Mouse (Mus musculus) ES-CJ7 (cell line): ENCODE data around the gene Tat.
A peak's percentile ranks its signal among the peaks of the same experiment; 100 is the strongest.
"Not testable (repeated sequence)": the region's sequence is repeated elsewhere in the genome, so short reads cannot be mapped to it uniquely, and the experiment has no call there.

ENCODE experiments used
- DNase-seq: peaks from one replicate; pipeline ENCODE4 v3.0.0; 2011; ENCODE audit warnings: low read depth, low spot score

Tat gene

DNA sequence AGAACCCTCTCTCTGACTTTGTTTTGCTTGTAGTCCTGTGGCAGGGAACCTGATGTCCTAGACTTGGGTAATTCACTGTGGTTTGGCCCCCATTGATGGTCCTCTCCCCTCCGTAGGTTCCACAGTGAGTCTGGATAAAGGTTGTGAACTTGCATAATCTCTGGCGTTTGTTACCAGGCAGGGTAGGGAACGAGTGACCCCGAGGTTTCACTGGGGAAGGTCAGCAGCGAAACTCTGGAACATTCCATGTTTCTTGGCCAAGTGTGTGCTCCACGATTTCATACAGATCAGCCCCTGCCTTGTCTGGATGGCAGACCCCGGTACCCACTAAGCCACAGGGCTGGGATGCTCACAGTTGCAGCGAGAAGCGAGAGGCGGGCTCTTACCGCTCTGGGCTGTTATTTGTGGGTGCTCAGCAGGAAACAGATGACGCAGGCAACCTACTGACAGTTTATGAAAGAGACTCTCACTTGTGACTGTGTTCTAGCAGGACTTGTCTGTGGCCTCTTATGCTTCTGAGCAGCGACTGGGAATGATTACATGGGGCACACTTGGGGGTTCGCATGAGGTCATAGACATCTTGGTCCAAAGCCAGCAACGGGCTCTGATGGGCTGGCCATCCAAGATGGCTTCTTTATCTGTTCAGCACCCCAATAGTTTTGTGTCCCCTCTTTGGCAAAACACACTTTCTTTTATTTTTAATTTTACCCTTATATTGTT is 7.7 kb upstream of the Tat start:
- DNase-seq = no peak

DNA sequence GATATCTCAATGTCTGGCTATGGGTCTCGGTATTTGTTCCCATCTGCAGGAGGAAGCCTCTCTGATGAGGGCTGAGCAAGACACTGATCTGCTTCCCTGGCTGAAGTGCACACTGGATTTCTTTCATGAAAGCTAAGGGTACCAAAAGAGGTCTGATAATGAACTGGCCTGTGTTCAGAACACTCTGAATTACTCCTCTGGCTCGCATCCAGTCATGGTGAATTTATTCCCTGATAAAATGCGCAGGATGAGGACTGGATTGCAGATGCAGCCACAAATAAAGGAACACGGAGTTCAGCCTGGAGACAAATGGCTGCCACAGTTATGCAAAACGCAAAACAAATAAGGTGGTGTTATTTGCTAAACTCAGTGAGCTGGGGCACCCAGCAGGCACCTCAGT is 6.3 kb upstream of the Tat start:
- no peak for DNase-seq

DNA sequence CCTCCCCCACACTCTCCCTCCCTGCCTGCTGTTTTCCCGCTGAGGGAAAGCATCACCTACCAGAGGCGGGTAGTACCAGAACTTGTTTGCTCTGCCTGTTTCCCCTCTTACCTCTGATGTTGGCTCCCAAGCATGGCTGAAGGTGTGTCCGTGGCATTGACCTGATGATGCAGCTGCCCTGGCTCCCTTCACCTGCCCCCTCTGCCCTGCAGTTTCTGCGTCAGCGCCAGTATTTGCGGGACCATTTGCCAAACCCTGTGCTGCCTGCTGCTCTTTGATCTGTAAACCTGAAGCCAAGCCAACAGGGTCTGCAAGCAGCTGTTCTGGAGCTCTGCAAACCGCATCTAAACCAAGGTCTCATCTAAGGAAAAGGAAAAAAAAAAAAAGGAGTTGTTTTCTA is 3.9 kb upstream of the Tat start:
- no peak for DNase-seq

DNA sequence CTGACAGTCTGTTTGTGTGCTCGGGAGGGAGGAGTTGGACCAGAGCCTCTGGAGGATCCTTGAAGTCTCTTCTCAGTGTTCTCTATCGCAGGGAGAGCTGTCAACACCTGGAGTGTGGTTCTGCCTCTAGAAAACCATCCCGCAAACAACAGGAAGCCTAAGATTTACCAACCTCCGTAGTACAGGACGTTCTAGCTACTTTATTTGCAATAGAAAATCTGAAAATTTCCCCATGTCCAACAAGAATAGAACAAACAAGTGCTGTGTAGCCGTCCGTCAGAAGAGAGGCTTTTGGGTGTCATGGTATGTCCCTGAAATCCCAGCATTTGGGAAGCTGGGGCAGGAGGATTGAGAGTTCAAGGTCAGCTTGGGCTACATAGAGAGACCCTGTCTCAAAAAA is 2.5 kb upstream of the Tat start:
- no peak for DNase-seq

DNA sequence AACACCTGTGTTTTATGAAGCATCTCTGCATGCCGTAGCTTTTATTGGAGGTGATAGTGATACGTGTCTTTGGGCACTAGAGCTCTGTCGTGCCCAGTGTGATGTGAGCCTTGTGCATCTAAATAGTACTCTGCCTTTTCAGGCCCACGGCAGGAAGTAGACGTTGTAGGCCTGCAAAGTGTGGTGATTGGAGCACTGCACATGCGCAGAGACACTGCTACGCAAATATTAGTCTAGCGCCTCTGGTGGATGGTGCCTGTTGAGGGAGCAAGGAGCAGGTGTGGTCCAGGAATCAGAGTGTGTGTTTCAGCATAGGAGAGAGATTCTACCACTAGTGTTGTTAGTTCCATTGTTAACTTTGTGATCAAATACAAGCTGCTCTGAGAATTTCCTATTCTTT is 1.1 kb upstream of the Tat start:
- no peak for DNase-seq

DNA sequence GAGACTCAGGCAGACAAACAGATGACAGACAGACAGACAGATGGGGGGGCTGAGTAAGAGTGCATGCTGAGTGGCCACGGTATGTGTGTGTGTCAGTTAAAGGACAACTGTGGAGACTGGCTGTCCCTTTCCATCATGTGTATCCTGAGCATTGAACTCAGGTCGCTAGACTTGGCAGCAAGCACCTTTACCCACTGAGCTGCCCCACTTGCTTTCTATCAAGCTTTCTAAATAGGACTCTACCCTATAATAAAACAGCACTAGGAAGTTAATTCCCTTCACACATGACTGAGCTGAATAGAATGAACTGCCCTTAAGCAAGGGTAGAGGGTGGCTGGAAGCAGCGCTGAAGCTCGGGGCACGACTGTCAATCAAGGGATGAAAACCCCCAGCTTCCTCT is 1.9 kb downstream of the Tat start:
- no peak for DNase-seq

DNA sequence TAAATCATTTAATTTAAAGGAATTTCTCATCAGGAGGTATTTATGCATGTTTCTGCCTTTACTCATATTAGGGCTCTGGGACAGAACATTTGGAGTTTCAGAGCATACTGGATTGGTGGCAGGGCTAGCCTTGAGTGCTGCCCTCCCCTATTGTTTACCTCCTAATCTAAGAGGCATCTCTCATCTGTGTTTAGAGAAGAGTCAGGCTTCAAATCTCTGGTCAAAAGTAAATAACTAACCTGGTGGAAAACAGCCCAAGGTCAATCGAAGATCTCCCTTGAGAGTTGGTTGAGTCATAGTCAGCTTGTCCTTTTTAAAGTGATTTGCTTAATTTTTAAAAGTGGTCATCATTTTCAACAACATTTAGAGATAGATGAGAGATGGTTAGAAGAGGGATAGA is 2.7 kb downstream of the Tat start:
- DNase-seq = no peak

DNA sequence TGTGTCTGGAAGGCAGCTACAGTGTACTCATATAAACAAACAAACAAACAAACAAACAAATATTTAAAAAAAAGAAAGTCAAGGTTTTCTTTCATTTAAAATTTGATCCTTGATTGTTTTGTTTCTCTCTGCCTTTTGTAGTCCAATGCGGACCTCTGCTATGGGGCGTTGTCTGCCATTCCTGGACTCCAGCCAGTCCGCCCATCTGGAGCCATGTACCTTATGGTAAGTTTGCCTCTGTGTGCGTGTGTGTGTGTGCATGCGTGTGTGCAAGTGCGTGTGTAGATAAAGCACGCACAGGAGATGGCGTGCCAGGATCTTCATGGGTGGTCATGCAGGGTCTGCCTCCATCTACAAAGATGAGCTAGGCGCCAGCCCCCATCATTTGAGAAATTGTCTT is 7.1 kb downstream of the Tat start:
- DNase-seq = no peak

DNA sequence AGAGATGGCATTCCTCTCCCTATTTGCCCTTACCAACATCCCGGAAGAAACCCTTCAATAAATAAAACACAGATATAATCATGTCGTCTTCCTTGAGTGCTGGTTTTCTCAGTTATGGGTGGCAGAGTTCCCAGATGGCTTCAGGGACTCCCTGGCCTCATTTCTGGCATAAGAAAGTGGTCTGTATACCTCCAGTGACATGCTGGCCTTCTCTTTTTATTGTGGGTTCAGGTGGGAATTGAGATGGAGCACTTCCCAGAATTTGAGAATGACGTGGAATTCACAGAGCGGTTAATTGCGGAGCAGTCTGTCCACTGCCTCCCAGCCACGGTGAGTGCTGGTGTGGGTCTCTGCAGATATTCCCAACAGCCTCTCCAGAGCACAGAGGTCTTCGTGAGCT is 7.8 kb downstream of the Tat start:
- no peak for DNase-seq

DNA sequence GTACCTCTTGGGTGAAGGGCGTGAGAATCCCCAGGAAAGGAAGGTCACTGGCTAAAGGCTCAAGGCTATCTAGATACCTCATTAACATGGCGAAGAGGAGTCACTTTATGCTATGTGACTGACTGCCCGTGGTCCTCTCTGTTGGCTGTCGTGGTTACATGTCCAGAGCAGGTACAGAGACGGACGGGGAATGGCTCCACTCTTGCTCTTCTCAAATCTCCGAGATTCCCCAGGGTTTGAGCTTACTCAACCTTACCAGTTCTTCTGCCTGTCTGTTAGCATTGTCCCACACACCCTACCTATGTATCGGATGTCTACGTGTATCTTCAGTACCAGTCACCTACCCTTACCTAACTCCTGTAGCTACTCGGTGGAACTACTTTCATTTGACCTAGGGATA is 9.7 kb downstream of the Tat start:
- DNase-seq = no peak

DNA sequence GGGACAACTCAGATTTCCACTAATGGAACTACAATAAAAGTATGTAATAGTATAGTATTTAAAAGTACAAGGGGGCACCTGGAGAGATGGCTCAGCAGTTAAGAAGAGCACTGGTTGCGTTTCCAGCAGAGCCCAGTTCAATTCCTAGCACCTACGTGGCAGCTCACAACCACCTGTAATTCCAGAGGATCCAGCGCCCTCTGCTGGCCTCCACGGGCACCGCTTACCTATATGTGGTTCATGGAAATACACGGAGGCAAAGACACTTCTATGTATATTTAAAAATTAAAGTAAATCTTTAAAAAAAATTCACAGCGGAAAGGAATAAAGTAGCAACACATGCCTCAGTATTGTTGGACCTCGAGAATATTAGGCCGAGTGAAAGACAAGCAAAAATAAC is 12.7 kb downstream of the Tat start:
- peak; percentile 79 for DNase-seq

DNA sequence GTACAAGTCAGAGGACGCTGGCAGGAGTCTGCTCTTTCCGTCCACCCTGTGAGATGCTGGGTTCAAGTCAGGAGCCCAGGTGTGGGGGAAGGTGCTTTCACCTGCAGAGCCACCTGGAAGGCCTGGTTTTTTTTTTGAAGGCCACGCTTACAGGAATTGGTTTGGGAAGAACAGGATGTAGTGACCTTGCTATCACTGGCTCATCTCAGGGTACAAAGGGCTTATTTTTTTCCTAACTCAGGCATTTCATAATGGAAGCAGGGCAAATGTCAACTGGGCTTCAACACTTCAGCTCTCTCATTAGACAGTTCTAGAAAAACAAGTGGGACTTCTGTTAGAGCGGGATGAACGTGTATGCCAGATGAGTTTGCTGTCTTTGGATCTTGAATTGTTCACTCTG is 14.1 kb downstream of the Tat start:
- DNase-seq = no peak

DNA sequence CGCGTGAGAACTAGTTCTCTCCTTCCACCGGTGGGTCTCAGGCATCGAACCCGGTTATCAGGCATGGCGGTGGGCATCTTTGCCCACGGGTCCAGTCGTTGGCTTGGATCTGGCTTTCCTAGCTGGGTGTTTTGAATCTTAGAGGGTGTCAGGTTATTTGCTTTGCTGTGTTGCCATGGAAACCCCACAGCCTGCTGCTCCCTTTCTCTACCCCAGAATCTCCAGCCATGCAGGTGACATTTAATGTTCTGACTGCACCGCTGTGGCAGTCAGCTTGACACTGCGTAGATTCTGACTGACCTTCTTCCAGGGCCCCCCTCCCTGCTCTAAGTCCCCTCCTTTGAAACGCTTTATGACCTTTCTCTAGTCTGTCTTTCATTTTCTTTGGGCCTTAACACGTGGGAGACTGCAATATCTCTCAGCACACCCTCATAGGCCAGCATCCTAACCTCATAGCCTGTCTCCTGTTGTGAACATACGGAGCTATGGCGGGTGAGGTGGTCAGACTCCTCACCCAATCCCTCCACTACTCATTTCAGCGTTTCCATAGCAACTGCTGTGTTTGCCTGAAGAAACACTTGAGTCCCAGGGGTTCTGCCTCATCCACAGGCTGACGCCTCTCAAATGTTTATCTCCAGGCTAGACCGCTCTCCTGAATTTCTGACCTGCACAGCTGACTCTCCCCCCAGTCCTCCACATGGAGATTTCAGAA is 16.2 kb downstream of the Tat start:
- DNase-seq = peak; percentile 22

DNA sequence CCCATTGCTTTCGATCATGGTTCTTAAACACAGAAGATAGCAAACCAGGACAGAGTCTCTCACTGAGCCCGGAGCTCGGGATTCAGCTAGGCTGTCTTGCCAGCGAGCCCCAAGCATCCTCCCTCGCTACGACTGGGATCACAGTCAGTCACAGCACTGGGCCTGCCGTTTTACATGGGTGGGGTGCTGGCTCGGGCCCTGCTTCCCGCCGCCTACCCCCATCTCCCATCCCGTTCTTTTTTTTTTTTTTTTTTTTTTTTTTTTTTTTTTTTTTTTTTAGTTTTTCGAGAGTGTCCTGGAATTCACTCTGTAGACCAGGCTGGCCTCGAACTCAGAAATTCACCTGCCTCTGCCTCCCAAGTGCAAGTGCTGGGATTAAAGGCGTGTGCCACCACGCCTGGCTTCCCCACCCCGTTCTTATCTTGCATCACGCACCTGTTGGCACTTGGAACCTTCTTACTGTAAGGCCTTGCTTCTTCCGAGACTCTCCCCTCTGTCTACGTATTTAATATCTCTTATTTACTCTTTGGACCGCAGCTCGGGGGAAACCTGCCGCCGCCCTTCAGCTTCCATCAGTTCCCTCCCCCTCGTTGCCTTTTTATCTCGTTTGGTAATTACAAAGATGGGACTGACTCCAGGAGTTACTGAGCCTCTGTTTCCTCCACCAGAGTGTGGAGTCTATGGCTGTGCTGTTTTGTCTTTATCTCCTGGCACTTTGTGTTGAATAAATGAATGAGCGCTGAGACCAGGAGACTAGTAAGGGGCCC is 18.2 kb downstream of the Tat start:
- DNase-seq = no peak

DNA sequence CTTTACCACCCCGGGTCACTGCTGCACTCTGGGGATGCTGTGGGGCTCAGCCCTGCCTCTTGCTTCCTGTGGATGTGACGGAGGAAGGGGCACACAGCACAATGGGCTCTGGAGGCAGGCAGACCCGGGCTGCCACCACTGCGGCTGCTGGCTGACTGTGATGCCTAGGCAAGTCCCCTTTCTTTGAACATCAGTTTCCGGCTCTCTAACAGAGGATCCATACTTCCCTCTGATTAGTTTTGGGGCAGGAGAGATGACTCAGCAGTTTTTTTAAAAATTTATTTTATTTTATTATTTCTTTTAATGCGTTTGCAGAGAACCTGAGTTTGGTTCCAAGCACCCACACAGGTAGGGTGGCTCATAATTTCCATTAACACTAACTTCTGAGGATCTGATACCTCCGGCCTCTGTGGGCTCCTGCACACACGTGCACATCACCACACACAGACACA is 18.8 kb downstream of the Tat start:
- DNase-seq = peak; percentile 39

DNA sequence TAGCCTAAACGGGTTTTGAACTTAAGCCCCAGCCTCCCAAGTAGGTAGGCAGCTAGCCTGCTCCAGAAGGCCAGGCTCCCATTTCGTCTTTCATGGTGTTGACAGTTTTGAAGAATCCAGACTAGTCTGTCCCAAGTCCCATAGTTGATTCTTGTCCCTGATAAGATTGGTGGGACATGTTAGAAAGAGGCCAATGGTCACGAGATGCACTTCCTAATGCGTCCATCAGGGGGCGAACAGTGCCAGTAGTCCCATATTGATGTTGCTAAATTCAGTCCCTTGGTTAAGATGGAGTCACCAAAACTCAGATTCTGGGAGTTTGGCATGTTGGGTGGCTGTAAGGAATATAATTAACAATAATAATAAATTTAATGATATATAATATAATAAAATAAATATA is 20.6 kb downstream of the Tat start:
- DNase-seq = peak; percentile 81

DNA sequence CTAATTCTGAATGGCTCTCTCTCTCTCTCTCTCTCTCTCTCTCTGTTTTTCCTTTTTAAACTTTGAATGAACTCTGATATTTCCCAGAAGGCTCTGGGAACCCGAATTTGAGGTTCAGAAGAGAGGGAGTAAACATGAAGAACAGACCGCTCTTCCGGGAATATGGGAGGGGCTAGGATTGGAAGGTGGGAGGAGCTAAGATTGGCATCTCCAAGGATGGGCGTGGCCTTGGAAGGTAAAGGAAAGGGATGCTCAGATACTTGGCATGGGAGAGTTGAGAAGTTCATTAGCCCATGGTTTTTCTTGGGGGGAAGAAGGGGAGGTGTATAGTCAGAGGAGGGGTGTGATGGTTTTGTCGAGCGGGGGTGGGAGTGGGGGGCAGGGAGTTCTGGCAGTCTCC is 31.8 kb downstream of the Tat start:
- DNase-seq = no peak

DNA sequence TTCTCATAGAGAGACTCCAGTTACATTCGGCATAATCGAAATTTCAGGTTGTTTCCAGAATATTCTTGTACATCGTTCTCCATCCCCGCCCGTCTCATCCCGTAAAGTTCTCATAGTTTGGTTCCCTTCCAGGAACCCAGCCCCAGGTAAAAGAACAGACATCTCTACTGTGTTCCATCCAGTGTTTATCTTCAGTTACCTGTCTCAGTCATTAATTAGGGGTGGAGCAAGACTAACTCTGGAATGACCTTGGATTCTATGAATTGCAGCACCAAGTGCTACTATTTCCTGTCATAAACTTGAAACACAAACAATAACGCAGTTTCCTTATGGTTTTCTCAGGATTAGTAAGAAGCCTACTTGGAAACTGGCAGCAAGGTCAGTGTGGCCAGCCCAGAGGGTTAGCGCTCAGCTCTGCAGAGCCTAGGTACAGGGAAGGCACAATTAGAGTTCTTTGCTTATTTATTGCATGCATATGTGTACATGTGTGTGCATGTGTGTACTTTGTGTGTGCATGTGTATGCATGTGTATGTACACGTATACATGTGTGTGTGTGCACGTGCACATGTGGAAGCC is 32.6 kb downstream of the Tat start:
- DNase-seq = no peak

DNA sequence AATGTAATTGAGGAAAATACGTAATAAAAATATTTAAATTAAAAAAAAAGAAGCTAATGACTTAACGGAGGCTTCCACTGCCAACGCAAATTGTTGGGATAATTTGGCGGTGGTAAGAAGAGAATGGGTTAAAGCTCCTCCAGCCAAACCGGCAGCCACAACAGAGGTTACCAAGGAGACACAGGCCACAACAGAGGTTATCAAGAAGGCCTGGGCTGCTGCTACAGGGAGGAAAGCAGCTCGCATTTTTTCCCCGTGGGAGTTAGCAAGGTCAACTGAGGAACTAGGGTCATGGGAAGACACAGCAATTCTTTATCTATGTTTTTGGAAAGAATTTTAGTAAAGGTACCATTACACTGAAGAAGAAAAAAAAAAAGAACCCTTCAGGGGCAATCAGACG is 43.5 kb downstream of the Tat start:
- DNase-seq = not testable (repeated sequence)

DNA sequence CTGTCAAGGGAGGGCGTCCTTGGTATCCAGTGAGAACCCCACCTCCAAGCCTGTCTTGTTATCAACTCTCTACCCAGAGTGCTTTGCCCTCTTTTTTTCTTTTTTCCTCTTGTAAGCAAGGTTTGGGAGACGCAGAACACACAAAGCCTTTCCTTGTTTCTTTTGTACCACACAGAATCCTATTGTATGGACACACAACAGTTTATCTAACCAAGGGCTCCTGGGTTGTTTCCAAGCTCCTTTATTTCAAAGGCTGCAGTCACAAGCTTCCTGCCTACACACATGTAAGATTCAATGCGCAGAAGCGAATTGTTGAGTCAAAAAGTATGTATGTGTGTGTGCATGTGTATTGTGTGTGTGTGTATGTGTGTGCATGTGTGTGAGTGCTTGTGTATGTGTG is 44.1 kb downstream of the Tat start:
- DNase-seq = no peak

DNA sequence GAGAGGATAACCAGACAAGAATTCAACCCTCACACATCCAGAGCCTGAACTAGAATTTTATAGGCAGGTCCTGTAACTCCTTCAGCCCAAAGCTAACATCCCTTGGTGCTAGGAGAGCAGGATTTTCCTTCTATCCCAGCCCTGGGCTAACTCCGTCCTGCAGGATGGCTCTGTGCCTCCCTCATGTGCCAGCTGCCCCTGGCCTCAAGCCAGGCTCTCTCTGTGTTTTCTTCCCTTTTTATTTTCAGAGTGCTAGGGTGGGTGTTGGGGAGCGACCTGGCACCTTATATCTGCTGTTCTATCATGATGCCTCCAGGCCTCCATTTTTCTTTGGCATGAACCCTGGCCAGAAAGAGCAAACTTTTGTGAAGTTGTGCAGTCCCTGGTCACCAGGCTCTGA is 45.9 kb downstream of the Tat start:
- DNase-seq = no peak

DNA sequence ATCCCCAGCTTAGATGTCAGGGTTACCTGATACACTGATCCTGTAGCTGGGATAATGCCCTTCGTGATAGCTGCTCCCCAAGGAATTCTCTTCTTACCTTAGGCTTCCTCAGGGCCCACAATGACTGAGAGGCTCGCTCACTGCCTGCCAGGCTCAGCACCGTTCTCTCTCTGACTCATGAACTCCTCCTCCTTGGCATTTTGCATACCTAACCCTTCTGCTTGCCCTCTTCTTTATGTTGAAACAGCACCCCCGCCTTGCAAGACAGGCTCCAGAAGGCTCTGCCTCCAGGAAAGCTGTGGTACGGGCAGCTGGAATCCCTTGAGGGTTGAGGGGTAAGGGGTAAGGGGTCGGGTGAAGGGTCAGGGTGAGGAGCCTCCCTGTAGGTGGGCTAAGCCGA is 49.0 kb downstream of the Tat start:
- no peak for DNase-seq
